Mouse (Mus musculus) megakaryocyte-erythroid progenitor cell, adult 5 weeks (primary cell): Measurements from ENCODE around the gene Ivd. TPM values are rescaled to one million over a fixed set of nuclear protein-coding genes. Genes with fewer than 3 reads are reported as not detected.

Source experiments
- polyA plus RNA-seq: library from polyadenylated mRNA; stranded (reverse); fragments of >175 nt; gene quantifications from 2 replicates; pipeline ENCODE4 v1.2.3, GENCODE M21; 2012

The Ivd gene
- polyA plus RNA-seq: 24.7 and 27.6 TPM in 2 replicates

DNA sequence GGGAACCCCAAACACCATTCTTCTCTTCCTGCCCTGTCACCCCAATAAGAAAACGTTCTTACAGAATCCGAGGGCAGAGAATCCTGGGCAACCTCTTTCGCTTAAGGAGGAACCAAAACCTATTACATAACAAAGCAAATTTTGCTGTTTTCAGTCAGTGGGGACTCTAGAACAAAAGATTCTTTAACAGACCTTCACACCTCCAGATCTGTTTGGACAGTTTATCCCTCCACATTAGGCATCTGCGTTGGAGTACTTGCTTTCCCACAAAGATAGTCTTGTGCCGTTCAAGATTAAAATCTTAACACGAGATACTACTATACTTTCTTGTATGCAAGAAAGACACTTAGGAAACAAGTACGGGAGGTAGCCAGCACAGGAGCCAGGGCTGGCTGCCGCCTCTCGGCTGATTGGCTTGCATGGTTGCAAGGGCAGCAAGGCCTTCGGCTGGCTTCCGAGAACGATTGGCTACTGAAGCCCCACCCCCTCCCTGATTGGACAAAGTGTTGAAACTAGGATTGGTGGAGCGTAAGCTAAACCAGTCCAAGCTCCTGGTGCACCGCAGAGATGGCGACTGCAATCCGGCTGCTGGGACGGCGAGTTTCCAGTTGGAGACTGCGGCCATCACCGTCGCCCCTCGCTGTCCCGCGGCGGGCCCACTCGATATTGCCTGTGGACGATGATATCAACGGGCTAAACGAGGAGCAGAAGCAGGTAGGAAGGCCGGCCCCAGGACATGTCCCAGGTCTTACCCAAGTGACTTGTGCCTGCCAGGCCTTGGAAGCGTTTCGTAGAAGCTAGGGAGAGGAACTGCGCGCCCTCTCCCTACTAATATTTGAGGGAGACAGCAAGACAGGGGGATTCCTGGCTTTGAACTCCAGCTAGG is at the start of gene Ivd:
Gene Ivd, plus strand, starts transcription at position 501 of the 886 bp plus-strand sequence.

DNA sequence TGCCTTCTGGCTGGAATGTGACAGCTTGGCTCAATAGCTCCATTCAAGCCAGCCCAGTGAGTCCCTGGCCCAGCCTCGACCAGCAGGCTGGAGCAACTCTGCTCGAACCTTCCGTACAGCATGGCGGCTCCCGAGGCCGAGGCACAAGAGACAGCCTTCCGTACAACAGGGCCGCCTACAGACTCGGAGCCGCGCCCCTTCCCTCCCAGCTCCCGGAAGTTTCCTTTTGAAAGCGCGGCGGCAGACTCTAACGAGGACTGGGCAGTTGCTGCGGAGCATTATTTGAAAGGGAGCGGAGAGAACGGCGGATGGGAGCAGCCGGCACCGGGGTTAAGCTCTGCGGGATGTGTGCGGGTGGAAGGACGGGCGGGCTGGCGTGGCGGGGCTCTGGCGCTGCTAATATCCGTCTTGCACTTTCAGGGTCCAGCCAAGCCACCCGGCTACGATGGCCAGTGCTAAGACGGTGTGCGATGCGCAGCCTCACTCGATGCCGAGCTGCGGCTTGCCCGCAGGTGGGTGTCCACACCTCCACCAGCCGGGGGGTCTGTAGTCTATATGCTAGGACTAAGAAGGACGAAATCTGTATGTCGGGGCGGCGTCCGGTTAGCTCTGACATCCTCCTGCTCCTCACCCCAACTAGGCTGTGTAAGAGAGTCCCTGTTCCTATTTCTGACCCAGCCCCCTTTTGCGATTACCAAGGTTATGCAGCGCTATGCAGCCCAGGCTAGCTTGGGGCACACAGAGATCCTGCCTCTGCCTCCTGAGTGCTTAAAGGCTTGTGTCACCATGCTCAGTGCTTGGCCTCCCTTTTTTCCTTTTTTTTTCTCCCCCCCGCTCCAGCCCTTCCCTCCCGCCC is 47.5 kb upstream of the Ivd start, which contains the start of gene Knstrn:
Gene Knstrn, plus strand, starts transcription at position 23 of the 856 bp plus-strand sequence.

DNA sequence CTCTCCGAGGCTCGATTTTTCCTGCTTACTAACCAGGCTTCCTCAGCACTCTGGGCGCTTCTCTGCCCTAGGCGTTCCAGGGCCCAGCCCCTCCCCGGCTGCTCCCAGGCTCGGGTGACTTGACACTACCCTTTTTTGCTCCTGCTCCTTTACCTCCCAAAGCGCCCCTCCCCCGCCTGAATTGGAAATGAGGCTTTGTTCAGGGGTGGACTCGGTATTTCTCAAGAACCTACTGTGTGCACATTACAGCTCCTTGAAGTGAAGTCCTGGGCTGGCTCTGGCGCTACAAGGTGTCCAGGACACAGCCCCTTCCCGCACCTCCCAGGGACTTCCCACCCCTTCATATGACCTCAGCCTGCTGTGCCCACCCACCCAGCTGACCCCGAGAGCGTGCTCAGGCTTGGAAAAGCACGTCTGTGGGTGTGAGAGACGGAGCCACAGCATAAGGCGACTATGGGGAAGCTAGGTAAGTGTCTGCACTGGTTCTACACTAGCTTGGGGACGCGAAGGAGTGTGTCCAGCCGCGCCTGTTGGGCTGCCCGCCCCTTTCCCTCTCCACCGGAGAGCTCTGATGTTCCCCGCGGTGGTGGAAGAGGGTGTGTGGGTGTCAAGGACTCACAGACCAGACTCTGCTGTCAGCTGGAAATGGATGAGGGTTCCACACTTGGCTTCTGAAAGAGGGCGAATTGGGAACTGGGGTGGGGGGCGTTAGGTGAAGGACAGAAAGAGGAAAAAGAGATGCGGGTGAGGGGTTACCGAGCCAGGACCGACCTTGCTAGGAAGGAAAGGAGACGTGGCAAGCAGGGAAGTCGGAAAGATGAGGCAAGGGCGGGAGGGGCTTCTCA is 38.4 kb downstream of the Ivd start, which contains the start of gene Bahd1:
Gene Bahd1, plus strand, starts transcription at position 397 of the 845 bp plus-strand sequence.

DNA sequence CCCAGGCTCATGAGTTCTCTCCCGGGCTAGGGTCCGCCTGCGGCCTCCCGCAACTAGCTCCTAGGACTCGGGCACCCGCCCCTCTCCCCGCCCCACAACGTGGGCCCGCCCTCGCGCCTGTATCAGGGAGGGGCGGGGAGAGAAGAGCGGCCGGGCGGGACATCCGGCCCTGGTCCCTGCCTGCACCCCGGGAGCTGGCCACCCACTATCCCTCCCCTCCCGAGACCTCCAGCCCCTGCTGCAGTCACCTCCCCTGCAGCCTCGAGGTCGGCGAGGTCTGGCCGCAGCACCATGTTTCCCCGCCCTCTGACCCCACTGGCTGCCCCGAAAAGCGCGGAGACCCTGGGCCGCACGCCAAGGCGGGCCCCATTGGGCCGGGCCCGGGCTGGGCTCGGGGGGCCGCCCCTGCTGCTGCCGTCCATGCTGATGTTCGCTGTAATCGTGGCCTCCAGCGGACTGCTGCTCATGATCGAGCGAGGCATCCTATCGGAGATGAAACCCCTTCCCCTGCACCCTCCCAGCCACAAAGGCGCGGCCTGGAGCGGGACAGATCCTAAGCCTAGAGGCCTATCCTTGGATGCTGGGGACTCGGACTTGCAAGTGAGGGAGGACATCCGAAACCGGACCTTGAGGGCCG is 64.7 kb downstream of the Ivd start, which contains the start of gene Chst14:
Gene Chst14, plus strand, starts transcription at position 136 of the 637 bp plus-strand sequence.

Other genes starting within 250 kb of the Ivd start
- gene Pak6, start 198.7 kb upstream of the Ivd start, polyA plus RNA-seq: 1.2 and 1.9 TPM in 2 replicates
- 0.72 and 2.2 TPM in 2 replicates for gene Ankrd63, start 158.0 kb upstream of the Ivd start, polyA plus RNA-seq
- 96.3 and 125 TPM in 2 replicates for gene Plcb2, start 133.5 kb upstream of the Ivd start, polyA plus RNA-seq
- gene Inafm2, start 116.2 kb upstream of the Ivd start, polyA plus RNA-seq: 39.8 and 40.6 TPM in 2 replicates
- 0.35 and 0.38 TPM in 2 replicates for gene Ccdc9b, start 99.3 kb upstream of the Ivd start, polyA plus RNA-seq
- not detected in 2 replicates for gene Phgr1, start 89.2 kb upstream of the Ivd start, polyA plus RNA-seq
- 0.04 and 0.06 TPM in 2 replicates for gene Disp2, start 82.2 kb upstream of the Ivd start, polyA plus RNA-seq
- gene Knstrn, start 48.0 kb upstream of the Ivd start, polyA plus RNA-seq: 96.3 and 140 TPM in 2 replicates
- gene Bahd1, start 38.4 kb downstream of the Ivd start, polyA plus RNA-seq: 35.3 and 39.5 TPM in 2 replicates
- 6.7 and 12.2 TPM in 2 replicates for gene Chst14, start 64.5 kb downstream of the Ivd start, polyA plus RNA-seq
- gene Ccdc32, start 167.4 kb downstream of the Ivd start, polyA plus RNA-seq: 7.3 and 7.7 TPM in 2 replicates
- 3.0 and 3.4 TPM in 2 replicates for gene Rpusd2, start 172.8 kb downstream of the Ivd start, polyA plus RNA-seq
- 1.8 and 3.0 TPM in 2 replicates for gene Knl1, start 185.2 kb downstream of the Ivd start, polyA plus RNA-seq